Mouse (Mus musculus) retina, postnatal 7 days (tissue): ENCODE data around the gene Rrp36.

Experiments used
- DNase-seq: peaks from one replicate; pipeline ENCODE4 v3.0.0-alpha.2; 2012; ENCODE audit warnings: low read depth, low spot score

Gene Rrp36

GRCm38 (mm10) chr17:46618394-46618768 lies 55.8 kb downstream of the Rrp36 start:
- no peak for DNase-seq

- no peak for DNase-seq
These were observed 56.4 kb downstream of the Rrp36 start for GRCm38 (mm10) chr17:46617799-46618198.
